Mouse (Mus musculus): Measurements from ENCODE around the gene Mrpl19. TPM values are rescaled to one million over a fixed set of nuclear protein-coding genes. Genes with fewer than 3 reads are reported as not detected.

Mrpl19 gene
- total RNA-seq, 1 experiment from 2014 or later = 36.0 TPM

GRCm38 (mm10) chr6:81929402-81929801 lies 36.4 kb downstream of the Mrpl19 start:
- DNase-seq = no peak

GRCm38 (mm10) chr6:81924304-81924703 lies 41.5 kb downstream of the Mrpl19 start:
- DNase-seq = no peak

- peak; percentile 98 for DNase-seq
Observed at GRCm38 (mm10) chr6:81923523-81924142, 42.1 kb downstream of the Mrpl19 start, which contains the start of gene Gcfc2. Gcfc2 (plus strand) TSS chr6:81923669.

GRCm38 (mm10) chr6:81912177-81912576 lies 53.6 kb downstream of the Mrpl19 start:
- no peak for DNase-seq

- DNase-seq = no peak
Observed at GRCm38 (mm10) chr6:81911713-81912112, 54.0 kb downstream of the Mrpl19 start.

- no peak for DNase-seq
Observed at GRCm38 (mm10) chr6:81911244-81911643, 54.5 kb downstream of the Mrpl19 start.

- no peak for DNase-seq
Observed at GRCm38 (mm10) chr6:81910302-81910855, 55.4 kb downstream of the Mrpl19 start.

Other genes with a start within 250 kb of the Mrpl19 start
- gene Gcfc2, start 42.3 kb downstream of the Mrpl19 start, total RNA-seq (2021) = 14.1 and 15.1 TPM in 2 replicates
- 1.8 and 3.1 TPM in 2 replicates for gene Eva1a, start 75.1 kb upstream of the Mrpl19 start, total RNA-seq (2021)

Measured in adrenal gland, postnatal 25 days (tissue).